Mouse (Mus musculus) activated CD4-positive, CD25-positive, alpha-beta regulatory T cell, adult 4 months (primary cell): Measurements from ENCODE around the gene Nipal4. TPM values are rescaled to one million over a fixed set of nuclear protein-coding genes. Genes with fewer than 3 reads are reported as not detected.

Source experiments
- ATAC-seq: one replicate; pipeline ENCODE4 v1.8.0; 2017
- polyA plus RNA-seq, 2 experiments: library from polyadenylated mRNA; unstranded; fragments of 100-300 nt; shearing (Covaris generic); gene quantifications; one replicate each; pipeline ENCODE4 v1.2.1; 2017

The Nipal4 gene
- polyA plus RNA-seq, 2 experiments from 2014 or later, result 0.41 TPM; not detected in 1

DNA sequence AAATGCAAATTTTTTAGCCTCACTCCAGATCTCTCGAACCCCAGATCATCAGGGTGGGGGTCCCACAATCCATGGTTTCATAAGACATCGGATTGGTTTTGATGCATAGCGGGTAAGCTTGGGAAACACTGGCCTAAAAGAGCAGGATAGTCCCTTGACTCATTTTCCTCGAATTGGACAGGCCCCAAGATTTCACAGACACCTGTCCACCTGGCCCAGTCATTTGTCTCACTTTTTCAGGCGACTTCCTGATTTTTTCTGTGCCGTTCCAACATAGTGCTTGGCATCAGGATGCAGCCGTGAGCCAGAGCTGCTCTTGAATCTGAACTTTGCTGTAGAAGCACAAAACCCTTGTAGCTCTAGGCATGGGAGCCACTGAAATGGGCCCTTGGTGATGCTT lies 52.1 kb downstream of the Nipal4 start:
- ATAC-seq, result no peak

DNA sequence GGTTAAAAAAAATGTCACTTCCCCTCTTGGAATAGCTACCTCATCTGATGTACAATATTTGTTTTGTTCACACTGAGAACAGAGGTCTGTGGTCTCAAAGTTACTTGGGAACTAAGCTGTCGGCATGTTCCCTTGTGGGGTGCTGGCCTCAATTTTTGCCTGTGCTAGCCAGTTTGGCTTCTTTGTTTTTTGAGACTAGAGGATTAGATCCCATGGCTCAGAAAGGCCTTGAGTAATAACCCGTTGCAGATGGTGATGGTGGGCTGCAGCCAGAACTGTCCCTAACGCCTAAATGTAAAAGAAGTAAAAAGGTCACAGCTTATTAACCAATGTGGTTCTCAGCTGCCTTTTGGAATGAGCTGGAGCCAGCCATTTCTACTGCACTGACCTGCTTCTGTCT lies 53.1 kb downstream of the Nipal4 start:
- ATAC-seq, result no peak

DNA sequence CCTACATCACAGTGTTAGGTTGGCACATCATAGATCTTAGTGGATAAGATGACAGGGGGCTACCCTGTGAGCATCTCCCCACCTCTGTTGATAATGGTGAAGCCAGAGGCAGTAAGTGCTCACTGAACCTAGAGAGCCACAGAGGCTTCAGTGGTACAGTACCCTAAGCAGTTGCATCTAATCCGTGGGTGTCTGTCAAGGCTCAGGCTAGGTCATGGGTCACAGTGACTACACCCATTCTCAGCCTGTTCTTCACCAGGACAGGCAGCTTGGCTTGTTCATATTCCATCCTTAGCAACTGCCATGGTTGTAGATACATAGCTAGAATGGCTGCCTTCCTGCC lies 55.4 kb downstream of the Nipal4 start:
- ATAC-seq, result no peak

DNA sequence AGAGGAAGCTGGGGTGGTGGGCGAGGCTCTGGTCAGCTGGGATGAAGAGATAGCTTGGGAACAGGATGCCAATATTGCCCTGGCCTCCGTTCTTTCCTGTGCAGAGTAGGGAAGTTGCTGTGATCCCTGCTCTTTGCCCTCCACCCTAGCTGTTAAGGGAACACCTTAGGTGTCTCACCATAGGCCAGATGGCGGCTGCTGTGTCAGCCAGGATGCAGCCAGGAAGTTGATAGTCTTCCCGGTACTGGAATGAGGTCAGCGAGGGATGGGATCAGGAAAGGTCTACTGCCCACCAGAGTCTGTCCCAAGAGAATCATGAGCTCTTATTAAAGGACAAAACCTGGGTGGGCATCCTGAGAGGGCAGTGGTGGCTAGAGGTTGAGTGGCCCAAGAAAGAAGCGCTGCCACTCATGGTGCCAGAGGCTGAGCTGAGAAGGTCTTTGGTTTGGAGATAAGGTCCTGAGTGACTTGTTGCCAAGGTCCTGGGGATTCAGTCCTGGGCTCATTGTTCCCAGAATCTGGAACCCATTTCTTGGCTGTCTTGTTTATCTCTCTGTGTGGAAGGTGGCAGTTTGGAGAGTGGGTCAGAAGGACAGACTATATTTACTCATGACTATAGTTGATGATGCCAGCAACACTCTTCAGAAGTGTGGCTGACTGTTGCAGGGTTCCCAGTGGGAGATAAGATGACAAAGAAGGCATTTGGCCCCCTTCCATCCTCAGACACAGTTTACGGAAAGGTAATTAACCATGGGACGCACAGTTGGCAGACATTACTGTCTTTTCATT lies 56.0 kb downstream of the Nipal4 start:
- no peak for ATAC-seq

DNA sequence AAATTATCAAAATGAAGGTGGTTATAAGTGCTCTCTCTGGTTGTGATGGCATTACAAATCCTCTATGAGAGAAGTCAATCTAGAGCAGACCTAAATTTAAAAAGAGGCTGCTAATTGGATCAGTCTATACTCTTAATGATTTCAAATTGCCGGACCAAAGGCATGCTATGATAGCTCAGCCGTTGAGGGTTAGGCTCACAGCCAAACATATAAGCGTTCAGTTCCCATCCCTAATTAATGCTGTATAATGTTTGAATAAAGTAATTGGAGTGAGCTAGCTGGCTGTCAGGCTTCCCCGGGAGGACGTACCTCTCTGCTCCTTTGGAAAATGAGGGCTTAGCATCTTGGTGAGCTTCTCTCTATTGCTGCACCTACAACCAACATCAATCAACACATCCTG lies 57.1 kb downstream of the Nipal4 start:
- no peak for ATAC-seq

DNA sequence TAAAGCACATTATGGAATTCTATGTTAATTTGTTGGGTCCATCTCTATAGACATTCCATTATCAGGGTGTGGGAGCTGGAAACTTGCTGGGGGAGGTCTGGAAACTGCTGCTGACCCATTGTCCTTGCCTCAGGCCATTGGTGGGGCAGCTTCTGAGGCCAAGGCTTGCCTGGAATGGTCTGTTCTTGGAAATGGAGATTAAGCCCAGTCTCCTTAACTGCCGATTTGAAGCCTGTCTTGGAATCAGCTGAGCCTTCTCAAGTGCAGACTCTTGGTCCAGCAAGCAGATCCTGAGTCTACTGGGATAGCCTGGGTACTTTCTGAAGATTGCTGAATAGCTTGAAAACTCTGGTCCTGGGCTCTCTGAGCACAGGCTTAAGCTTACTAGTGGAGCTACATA lies 59.3 kb downstream of the Nipal4 start:
- no peak for ATAC-seq

DNA sequence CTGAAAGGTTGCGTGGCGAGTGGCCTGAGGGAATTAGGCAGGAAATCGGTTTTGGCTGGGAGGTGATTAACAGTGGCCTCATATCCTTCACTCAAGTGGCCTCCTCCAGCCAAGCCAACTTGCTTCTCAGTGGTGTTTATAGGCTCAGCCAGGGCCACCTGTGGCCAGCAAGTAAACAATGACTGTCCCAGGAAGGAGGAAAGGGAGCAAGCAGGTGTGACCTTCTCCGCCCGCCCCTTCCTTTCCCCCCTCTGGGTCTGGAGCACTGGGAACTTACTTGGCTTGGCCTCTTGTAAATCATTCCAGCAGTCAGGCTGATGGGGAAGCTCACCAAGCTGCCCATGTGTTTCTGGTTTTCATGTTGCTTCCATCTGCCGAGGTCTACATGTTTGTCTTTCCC lies 64.2 kb downstream of the Nipal4 start:
- ATAC-seq, result no peak

Other genes starting within 250 kb of the Nipal4 start
- gene Lsm11, start 221.6 kb downstream of the Nipal4 start, polyA plus RNA-seq, result 1 to 10 TPM; 1.3 to 1.6 TPM
- gene Thg1l, start 211.0 kb downstream of the Nipal4 start, polyA plus RNA-seq, result 10 to 100 TPM in 1 of 2 experiments, 1 to 10 TPM in 1; 9.0 to 15.8 TPM
- gene Sox30, start 186.2 kb downstream of the Nipal4 start, polyA plus RNA-seq, result not detected
- gene Gm12166, start 114.2 kb downstream of the Nipal4 start, polyA plus RNA-seq, result 10 to 100 TPM; 19.9 to 53.2 TPM
- gene Adam19, start 110.5 kb downstream of the Nipal4 start, polyA plus RNA-seq, result 10 to 100 TPM; 74.6 to 85.8 TPM
- gene Fndc9, start 69.0 kb upstream of the Nipal4 start, polyA plus RNA-seq, result under 1 TPM; 0.71 to 0.94 TPM
- 10 to 100 TPM; 66.7 to 74.4 TPM for gene Cyfip2, start 146.4 kb upstream of the Nipal4 start, polyA plus RNA-seq
- 100 to 1,000 TPM; 102 to 115 TPM for gene Itk, start 223.0 kb upstream of the Nipal4 start, polyA plus RNA-seq
- not detected for gene Fam71b, start 230.1 kb upstream of the Nipal4 start, polyA plus RNA-seq